Comparison of ENCODE assay signal across 8 mouse cellular contexts in the genomic region with DNA sequence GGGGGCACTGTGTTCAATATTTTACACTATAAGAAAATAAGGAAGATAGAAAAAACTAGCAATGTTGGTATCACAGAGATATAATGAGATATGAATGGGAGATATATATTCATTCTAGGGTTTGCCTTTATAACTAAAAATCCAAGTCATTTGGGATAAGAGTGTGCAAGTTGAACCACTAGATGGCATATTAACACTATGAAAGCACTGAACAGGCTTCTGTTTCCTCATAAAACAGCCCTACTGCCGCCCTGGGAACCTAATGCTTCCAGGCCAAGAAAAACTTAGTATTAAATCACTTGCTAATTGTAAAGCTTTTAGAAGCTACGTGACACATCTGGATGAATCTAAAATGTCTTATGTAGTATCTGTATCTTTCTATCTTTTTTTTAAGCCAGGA.
A peak's percentile ranks its signal among the peaks of the same experiment; 100 is the strongest.
DNase-seq lines count a peak whose midpoint lies in the region; ATAC-seq and TF ChIP-seq lines count a peak whose summit lies in the region.

No protein-coding gene starts in this region.

- H3K9ac ChIP-seq in forebrain, embryonic 11.5 days (ENCODE audit: low read length), result no peak overlapping the region
- no peak overlapping the region for H3K9ac ChIP-seq in hindbrain, embryonic 16.5 days (ENCODE audit: low read depth, low read length)

- no peak for TF ChIP-seq POLR2A in thymus, adult 2 months (IDR thresholded peaks at IDR 0.05; ENCODE audit: control insufficient read depth, extremely low read depth, insufficient read depth, low read length, poor library complexity)

- no peak overlapping the region for H3K4me3 ChIP-seq in forebrain, embryonic 11.5 days (ENCODE audit: low read depth, low read length)
- no peak overlapping the region for H3K4me3 ChIP-seq in forebrain, embryonic 10.5 days
- no peak overlapping the region for H3K4me3 ChIP-seq in hindbrain, embryonic 16.5 days (ENCODE audit: low read length)
- H3K4me3 ChIP-seq in thymus, adult 2 months (ENCODE audit: control insufficient read depth, insufficient read depth, low read length), result no peak overlapping the region

- no peaks in the 10 kb centered on the region for H3K36me3 ChIP-seq in forebrain, embryonic 11.5 days (ENCODE audit: control insufficient read depth, insufficient read depth, low read length)
- no peaks in the 10 kb centered on the region for H3K36me3 ChIP-seq in forebrain, embryonic 10.5 days (replicated peaks)
- H3K36me3 ChIP-seq in hindbrain, embryonic 16.5 days (ENCODE audit: control insufficient read depth, insufficient read depth, low read length), result no peaks in the 10 kb centered on the region
- H3K36me3 ChIP-seq in thymus, adult 2 months (ENCODE audit: control insufficient read depth, insufficient read depth, low read length), result no peaks in the 10 kb centered on the region

- peak; percentile 81 for ATAC-seq in forebrain, embryonic 11.5 days (replicated peaks; ENCODE audit: low FRiP score)
- peak; percentile 92 for ATAC-seq in hindbrain, embryonic 16.5 days

- H3K4me2 ChIP-seq in forebrain, embryonic 11.5 days (ENCODE audit: low read depth, low read length, severe bottlenecking), result no peak overlapping the region
- H3K4me2 ChIP-seq in hindbrain, embryonic 16.5 days (ENCODE audit: low read length), result no peak overlapping the region

- no peaks in the 10 kb centered on the region for H3K27me3 ChIP-seq in forebrain, embryonic 11.5 days (ENCODE audit: control insufficient read depth, insufficient read depth, low read length)
- H3K27me3 ChIP-seq in forebrain, embryonic 10.5 days (ENCODE audit: poor library complexity, severe bottlenecking), result no peaks in the 10 kb centered on the region
- no peaks in the 10 kb centered on the region for H3K27me3 ChIP-seq in hindbrain, embryonic 16.5 days (replicated peaks; ENCODE audit: control insufficient read depth, insufficient read depth, low read length)
- H3K27me3 ChIP-seq in thymus, adult 2 months (ENCODE audit: control insufficient read depth, insufficient read depth, low read length), result no peaks in the 10 kb centered on the region

- no peak overlapping the region for H3K27ac ChIP-seq in forebrain, embryonic 11.5 days (ENCODE audit: low read depth, low read length)
- H3K27ac ChIP-seq in forebrain, embryonic 10.5 days, result no peak overlapping the region
- no peak overlapping the region for H3K27ac ChIP-seq in hindbrain, embryonic 16.5 days (ENCODE audit: low read depth, low read length)
- no peak overlapping the region for H3K27ac ChIP-seq in thymus, adult 2 months (ENCODE audit: control insufficient read depth, insufficient read depth, low read length)

- no peak for TF ChIP-seq CTCF in thymus, adult 2 months (IDR thresholded peaks at IDR 0.05; ENCODE audit: borderline replicate concordance, control insufficient read depth, extremely low read depth, insufficient read depth, low read length, poor library complexity)

- no peaks in the 10 kb centered on the region for H3K4me1 ChIP-seq in forebrain, embryonic 11.5 days (replicated peaks; ENCODE audit: control insufficient read depth, insufficient read depth, low read length)
- no peaks in the 10 kb centered on the region for H3K4me1 ChIP-seq in forebrain, embryonic 10.5 days
- no peaks in the 10 kb centered on the region for H3K4me1 ChIP-seq in hindbrain, embryonic 16.5 days (ENCODE audit: control insufficient read depth, insufficient read depth, low read depth, low read length)
- H3K4me1 ChIP-seq in thymus, adult 2 months (replicated peaks; ENCODE audit: control insufficient read depth, insufficient read depth, low read length), result no peaks in the 10 kb centered on the region

- no peak for DNase-seq in forebrain, embryonic 11.5 days (ENCODE audit: low spot score)
- no peak for DNase-seq in forebrain, embryonic 10.5 days (ENCODE audit: extremely low spot score, low spot score)
- DNase-seq in thymus, postnatal 0 days (ENCODE audit: low spot score), result peak; percentile 3
- DNase-seq in thymus, postnatal 36 days, result no peak
- peak; percentile 5 for DNase-seq in lung, postnatal 14 days
- DNase-seq in thymus, adult 2 months, result no peak
- no peak for DNase-seq in thymus, postnatal 25 days

- 36% methylated on average over 2 of the region's 2 CpGs for WGBS in forebrain, embryonic 11.5 days
- WGBS in forebrain, embryonic 10.5 days, result 36% methylated on average over 2 of the region's 2 CpGs
- WGBS in hindbrain, embryonic 16.5 days, result 27% methylated on average over 2 of the region's 2 CpGs
- 73% methylated on average over 2 of the region's 2 CpGs for WGBS in thymus, adult 2 months

- no peaks in the 10 kb centered on the region for H3K9me3 ChIP-seq in forebrain, embryonic 11.5 days (ENCODE audit: control insufficient read depth, low read length)
- H3K9me3 ChIP-seq in forebrain, embryonic 10.5 days, result no peaks in the 10 kb centered on the region
- no peaks in the 10 kb centered on the region for H3K9me3 ChIP-seq in hindbrain, embryonic 16.5 days (ENCODE audit: control insufficient read depth, low read length)

Comparison
In these comparisons a context has a peak if more than half of its experiments do, and no peak if none do; other contexts are left out.
1. DNase-seq: peak in thymus, postnatal 0 days (single experiment) and lung, postnatal 14 days (single experiment); none in forebrain, embryonic 11.5 days (single experiment), forebrain, embryonic 10.5 days (single experiment), thymus, postnatal 36 days (0 of 2), thymus, adult 2 months (single experiment) and thymus, postnatal 25 days (single experiment).